Mouse (Mus musculus) Muller cell, postnatal 12 days (primary cell): Measurements from ENCODE around the gene Gm49340.
"Not testable (repeated sequence)": the region's sequence is repeated elsewhere in the genome, so short reads cannot be mapped to it uniquely, and the experiment has no call there.

Source experiments
- DNase-seq: peaks from one replicate; pipeline ENCODE4 v3.0.0-alpha.2; 2015; ENCODE audit errors: inconsistent ontology term

The Gm49340 gene

GRCm38 (mm10) chr11:73329442-73329841, at the start of gene Gm49340, which contains the start of the genes Aspa and Spata22:
Gene Gm49340 (plus strand): TSS chr11:73329741.
Gene Aspa (minus strand): TSS chr11:73329596.
Gene Spata22 (plus strand): TSS chr11:73329741.
- DNase-seq, result no peak

- no peak for DNase-seq
Observed at GRCm38 (mm10) chr11:73280710-73281109, 48.8 kb upstream of the Gm49340 start.

DNA sequence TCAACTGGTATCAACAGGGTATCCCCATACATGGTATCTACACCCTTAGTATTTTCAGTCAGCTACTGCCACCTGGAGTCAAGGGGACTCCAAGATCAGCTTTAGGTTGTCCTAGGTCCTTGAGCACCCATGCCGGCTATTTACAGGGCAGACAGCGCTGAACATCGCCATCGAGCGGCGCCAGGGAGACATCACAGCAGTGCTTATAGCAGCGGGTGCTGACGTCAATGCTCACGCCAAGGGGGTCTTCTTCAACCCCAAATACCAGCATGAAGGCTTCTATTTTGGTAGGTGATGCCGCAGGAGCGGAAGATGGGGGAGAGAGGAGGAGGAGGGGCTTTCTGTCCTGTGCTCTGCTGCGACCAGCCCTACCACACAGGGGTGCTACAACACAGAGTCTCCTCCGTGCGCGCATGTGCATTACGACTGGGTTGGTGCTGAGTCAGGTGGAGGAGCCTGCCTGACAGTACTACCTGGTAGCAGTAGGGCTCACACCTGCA, 48.0 kb upstream of the Gm49340 start:
- DNase-seq, result peak; percentile 68

DNA sequence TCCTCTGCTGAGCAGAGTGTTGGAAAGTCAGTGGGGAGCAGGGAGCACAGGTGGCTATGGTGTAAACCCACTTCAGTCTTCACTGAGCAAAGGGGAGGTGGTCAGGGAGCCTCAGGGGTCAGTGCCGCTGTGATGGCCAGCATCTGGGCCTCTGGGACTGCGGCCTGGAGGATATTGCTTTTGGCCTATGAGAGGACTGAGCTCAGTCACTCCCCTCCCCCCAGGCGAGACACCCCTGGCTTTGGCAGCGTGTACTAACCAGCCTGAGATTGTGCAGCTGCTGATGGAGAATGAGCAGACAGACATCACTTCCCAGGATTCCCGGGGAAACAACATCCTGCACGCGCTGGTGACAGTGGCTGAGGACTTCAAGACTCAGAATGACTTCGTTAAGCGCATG, 46.2 kb upstream of the Gm49340 start:
- no peak for DNase-seq

DNA sequence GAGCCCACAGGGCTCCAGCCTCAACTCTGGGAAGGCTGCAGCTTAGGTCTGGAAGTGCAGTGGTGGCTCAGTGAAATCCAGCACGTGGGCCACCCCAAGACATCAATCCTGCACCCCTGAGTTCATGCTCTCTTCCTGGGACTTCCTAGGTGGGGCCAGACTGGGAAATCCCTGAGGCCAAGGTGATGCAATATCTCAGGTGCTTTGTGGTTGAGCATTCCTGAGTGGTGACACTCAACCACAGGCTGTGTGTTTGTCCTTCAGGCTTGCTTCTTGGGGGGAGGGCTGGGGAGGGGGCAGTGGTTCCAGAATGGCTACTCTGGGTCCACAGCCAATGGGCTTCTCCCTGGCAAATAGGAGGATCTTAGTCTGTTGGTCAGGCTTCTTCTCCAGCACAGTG, 45.6 kb upstream of the Gm49340 start:
- no peak for DNase-seq

DNA sequence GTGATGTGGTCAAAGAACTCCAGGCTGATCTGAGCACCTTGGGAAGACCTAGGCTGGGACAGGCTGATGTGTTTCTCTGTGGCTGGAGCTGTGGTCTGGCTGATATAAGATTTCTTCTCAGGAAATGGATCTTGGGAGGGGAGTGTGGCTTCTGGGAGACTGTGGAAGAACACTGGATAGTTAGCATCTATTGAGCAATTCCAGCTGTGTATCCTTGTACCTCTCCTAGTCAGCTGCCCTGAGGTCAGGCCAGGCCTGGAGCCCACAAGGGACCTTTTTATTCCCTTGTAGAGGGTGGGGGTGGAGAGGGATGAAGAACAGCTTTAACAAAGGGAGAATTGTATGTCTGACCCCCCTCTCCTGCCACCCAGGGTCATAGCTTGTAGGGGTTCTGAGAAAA, 45.2 kb upstream of the Gm49340 start:
- no peak for DNase-seq

DNA sequence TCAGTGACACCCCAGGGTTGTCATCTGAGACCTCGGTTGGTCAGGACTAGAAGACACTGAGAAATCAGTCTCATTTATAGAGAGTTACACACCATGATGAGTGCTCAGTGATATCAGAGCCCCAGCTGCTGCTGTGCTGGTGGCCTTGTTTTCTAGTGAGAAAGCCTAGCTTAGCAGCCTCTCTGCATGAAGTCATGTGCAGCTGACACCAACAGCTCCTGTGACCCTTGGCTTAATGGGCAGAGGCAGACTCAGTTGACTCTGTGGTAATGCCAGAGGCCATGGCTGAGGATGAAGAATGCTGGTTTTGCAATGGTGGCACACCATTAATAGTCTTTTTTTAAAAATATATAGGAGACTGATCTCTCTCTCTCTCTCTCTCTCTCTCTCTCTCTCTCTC, 39.9 kb upstream of the Gm49340 start:
- DNase-seq, result no peak

DNA sequence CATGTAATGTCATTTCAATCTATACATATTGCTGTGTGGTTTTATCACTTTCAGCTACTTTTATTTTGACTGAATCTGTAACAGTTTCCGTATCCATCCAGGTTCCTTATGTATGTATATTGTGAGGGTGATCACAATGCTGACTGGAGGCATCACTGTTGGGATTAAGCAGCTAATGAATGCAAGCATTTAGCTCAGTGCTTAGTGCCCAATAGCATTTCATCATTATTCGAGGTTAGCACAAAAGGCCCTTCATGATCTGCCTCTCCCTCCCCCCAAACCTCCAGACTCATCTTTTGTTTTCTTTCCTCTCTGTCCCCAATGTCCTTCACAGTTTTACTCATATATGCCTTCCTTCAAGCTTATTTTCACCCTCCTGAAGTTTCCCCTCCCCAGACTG, 26.4 kb upstream of the Gm49340 start:
- DNase-seq, result no peak

DNA sequence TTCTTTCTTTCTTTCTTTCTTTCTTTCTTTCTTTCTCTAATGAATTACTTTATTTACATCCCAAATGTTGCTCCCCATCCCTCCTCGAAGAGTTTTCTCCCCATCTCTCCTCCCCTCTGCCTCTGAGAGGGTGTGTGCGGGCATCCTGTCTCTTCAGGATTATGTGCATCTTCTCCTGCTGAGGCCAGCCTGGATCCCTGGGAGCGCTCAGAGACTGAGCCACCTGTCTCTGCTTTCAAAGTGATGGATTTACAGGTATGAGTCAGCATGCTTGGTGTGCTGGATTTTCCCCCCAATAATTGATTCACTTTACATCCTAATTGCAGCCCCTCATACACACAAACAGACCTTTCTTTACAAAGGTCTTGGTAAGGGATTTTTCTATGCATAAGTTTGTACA, 13.6 kb upstream of the Gm49340 start:
- no peak for DNase-seq

- DNase-seq, result peak; percentile 77
Observed at GRCm38 (mm10) chr11:73318581-73318980, 11.0 kb upstream of the Gm49340 start.

DNA sequence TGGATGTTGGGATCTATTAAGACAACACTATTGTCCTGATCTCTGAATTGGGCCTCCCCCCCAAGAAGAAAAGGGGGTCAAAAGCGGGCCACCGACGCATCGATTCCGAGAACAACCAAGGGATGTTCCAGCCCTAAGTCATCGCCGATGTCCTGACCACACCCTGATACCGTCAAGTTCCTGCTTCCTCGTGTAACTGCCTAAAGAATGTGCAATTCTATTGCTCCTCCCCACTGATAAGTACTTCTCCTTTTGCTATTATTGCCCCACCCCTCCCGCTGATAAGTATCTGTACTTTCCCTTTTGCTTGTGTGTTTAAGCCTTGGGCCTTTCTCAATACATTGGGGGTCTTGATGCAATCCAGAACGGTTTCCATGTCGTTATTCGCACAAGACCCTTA, 8.5 kb upstream of the Gm49340 start:
- DNase-seq, result not testable (repeated sequence)

DNA sequence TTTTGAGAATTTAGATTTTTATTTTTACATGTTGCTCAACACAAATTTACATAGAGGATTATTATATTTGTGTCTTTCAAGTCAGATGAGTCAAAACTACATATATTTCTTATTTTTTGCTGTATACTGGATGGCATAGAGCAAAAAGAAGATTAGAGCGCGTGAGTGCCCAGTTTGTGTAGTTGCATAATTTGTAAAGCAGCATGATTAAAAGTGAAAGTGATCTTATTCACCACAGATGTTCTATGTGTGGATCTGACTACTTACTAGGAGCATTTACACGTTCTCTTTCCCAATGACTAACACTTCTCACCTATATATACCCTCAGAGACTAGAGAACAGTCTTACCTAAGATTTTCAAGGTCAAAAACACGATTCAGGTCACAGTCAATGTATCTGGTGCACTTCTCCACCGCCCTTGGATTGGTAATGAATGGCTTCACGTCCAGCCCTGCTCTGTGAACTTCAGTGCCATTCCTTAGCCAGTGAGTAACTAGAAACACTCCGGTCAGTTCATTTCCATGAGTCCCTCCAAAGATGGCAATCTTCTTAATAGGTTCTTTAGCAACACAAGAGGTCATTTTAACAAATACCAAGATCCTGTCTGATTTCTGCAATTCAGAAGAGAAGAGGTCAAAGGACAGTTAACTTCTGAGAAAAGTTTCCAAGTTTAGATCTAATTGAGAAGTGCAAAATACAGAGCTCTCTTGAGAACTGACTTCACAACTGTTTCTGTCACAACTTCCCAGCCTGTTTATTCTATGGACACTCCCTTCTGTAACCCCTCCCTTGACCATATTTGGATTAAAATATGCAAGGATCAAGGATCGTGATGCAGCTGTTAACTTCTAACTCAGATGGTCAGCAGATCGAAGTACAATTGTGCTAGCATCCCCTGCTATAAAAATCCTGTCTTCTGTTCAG, 5.4 kb upstream of the Gm49340 start:
- no peak for DNase-seq

- peak; percentile 42 for DNase-seq
Observed at GRCm38 (mm10) chr11:73326485-73326886, 3.1 kb upstream of the Gm49340 start.

GRCm38 (mm10) chr11:73327361-73327760, 2.2 kb upstream of the Gm49340 start:
- DNase-seq, result no peak

DNA sequence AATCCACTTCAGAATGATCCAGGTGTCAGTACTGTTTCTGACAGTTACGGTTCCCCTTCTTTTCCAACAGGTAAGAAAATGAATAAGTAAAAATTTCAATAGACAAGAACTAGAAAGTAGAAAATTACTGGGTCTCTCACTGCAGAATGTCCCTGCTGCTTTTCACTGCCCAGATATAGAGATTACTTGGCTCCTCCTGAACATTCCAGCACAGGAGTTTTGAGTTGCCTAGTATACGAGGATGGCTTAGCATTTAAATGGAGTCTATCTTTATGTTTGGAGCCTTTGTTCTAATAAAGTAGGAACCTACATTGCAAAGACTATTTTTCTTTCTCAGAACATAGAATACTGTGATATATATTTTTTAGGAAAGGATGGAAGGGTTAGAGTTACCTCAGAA, 3.8 kb downstream of the Gm49340 start:
- DNase-seq, result no peak

- DNase-seq, result no peak
Observed at GRCm38 (mm10) chr11:73336919-73337318, 7.4 kb downstream of the Gm49340 start.

- no peak for DNase-seq
Observed at GRCm38 (mm10) chr11:73350483-73350882, 20.9 kb downstream of the Gm49340 start, which contains the start of gene Olfr20. Gene Olfr20 (plus strand): TSS chr11:73350783.

GRCm38 (mm10) chr11:73370946-73371345, 41.4 kb downstream of the Gm49340 start, which contains the start of gene Olfr376:
Gene Olfr376 (plus strand): TSS chr11:73371246.
- no peak for DNase-seq

- DNase-seq, result no peak
Observed at GRCm38 (mm10) chr11:73395374-73395773, 65.8 kb downstream of the Gm49340 start.

GRCm38 (mm10) chr11:73399514-73399913, 70.0 kb downstream of the Gm49340 start, which contains the start of gene Olfr1:
Gene Olfr1 (minus strand): TSS chr11:73399614.
- no peak for DNase-seq
